Mouse (Mus musculus): ENCODE results near the gene Itga3.
A peak's percentile ranks its signal among the peaks of the same experiment; 100 is the strongest.

Gene Itga3

DNA sequence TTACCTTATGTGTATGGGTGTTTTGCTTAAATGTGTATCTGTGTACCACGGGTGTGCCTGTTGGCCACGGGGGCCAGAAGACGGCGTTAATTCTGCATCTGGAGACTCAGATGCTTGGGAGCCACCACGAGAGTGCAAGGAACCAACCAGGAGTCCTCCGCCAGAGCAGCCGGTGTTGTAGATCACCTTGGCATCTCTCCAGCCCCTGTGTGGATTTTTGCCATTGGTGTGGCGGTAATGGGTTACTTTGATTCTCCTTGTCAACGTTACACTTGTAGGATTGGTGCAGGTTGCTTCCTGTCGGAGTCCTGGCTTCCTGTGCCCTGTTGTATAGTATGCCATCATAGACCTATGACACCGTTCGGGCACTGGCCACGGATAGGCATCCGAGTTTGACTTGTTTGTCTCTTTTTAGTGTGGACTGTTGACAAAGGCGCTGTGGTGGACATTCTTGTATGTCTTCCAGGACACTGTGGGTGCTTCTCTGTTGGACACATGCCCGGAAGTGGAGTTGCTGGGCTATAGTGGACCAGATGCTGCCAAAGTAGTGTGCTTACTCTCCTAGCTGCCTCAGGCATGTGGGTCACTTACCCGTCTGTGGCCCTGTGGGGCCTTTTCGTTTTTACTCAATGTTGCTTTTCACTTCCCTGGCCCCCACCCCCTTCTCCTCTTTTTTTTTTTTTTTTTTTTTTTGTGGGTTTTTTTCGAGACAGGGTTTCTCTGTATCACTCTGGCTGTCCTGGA, 25.7 kb upstream of the Itga3 start:
- H3K27me3 ChIP-seq (ENCODE audit: control insufficient read depth, insufficient read depth, low read length, poor library complexity, severe bottlenecking) = no peaks in the 10 kb centered on the region; the same call in 1 of the 2 replicates
- no peak for DNase-seq (ENCODE audit: low read depth, low spot score)
- H3K36me3 ChIP-seq (ENCODE audit: control insufficient read depth, insufficient read depth, low read length, poor library complexity, severe bottlenecking) = no peaks in the 10 kb centered on the region

DNA sequence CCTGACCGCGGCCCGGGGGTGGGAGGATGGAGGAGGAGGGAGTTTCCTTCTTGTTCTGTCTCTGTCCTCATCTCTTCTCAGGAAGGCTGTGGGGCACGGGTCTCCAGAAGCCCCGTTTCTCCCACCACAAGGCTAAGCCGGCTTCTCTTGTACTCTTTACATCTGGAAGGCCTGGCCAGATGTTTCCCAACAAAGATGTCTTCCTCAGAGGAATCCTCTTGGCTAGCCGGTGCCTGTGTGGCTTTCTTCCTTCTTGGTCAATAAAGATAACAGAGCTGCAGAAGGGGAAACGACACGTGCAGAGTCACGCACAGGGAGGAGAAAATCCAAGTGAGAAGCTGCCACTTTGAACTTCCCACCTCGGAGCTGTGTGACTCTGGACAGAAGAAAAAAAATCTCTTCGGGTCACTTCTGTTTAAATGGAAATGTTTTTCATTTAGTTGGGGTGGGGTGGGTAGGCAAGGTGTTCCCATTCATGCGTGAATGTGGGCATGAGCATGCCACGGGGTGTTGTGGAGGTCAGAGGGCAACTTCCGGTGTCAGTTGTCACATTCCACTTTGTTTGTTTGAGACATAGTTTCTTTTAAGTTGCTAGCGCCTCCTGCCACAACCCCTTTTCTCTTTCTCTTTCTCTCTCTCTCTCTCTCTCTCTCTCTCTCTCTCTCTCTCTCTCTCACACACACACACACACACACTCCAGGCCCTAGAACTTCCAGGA, 24.6 kb upstream of the Itga3 start:
- no peaks in the 10 kb centered on the region; the same call in 1 of the 2 replicates for H3K27me3 ChIP-seq (ENCODE audit: control insufficient read depth, insufficient read depth, low read length, poor library complexity, severe bottlenecking)
- no peaks in the 10 kb centered on the region for H3K36me3 ChIP-seq (ENCODE audit: control insufficient read depth, insufficient read depth, low read length, poor library complexity, severe bottlenecking)
- DNase-seq (ENCODE audit: low read depth, low spot score) = peak; percentile 28

GRCm38 (mm10) chr11:95100393-95100792, 23.8 kb upstream of the Itga3 start:
- Histone ChIP-seq H3K36me3 (ENCODE audit: control insufficient read depth, insufficient read depth, low read length, poor library complexity, severe bottlenecking) (no peaks in the 10 kb centered on the region), H3K27me3 (ENCODE audit: control insufficient read depth, insufficient read depth, low read length, poor library complexity, severe bottlenecking) (no peaks in the 10 kb centered on the region; the same call in 1 of the 2 replicates)
- no peak for DNase-seq (ENCODE audit: low read depth, low spot score)

- Histone ChIP-seq H3K27me3 (ENCODE audit: control insufficient read depth, insufficient read depth, low read length, poor library complexity, severe bottlenecking) (no peaks in the 10 kb centered on the region), H3K36me3 (ENCODE audit: control insufficient read depth, insufficient read depth, low read length, poor library complexity, severe bottlenecking) (no peaks in the 10 kb centered on the region)
- DNase-seq (ENCODE audit: low read depth, low spot score) = no peak
Observed at GRCm38 (mm10) chr11:95098346-95099095, 21.9 kb upstream of the Itga3 start.

- no peak for DNase-seq (ENCODE audit: low read depth, low spot score)
- Histone ChIP-seq H3K27me3 (ENCODE audit: control insufficient read depth, insufficient read depth, low read length, poor library complexity, severe bottlenecking) (no peaks in the 10 kb centered on the region), H3K36me3 (ENCODE audit: control insufficient read depth, insufficient read depth, low read length, poor library complexity, severe bottlenecking) (no peaks in the 10 kb centered on the region)
Observed at GRCm38 (mm10) chr11:95097889-95098288, 21.3 kb upstream of the Itga3 start.

DNA sequence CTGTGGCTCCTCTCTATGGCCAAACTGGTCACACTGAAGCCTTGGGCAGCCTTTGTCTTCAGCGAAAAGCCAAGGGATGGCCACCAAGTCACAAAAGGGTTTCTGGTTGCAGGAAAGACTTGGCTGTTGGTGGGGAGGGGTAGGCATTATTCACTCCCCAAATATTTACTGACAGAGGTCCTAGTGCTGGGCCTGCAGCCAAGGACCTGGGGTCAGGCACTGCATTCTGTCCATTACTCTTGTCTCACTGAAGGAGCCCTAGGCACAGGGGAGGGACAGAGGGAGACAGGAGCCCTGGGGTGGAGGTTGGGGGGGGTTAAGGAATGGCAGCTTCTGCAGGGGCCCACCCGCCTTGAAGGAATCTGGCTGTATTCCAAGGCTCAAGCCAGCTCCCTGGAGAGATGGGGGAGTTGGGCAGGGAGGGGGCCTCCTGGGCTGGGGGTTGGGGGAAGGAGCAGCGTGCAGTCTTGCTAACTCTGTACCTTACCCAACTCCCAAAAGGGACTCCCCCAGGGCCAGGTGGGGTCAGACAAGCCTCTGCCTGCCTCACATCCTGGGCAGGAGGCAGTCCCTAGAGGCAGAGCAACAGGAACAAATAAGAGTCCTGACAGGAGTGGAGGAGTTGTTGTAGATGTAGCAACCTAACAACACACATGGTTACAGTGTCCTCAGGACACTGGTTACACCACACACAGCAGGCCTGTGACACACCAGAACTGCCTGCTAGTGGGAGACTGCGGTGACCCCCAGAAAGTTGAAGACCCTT, 20.2 kb upstream of the Itga3 start:
- Histone ChIP-seq H3K27me3 (ENCODE audit: control insufficient read depth, insufficient read depth, low read length, poor library complexity, severe bottlenecking) (no peaks in the 10 kb centered on the region), H3K36me3 (ENCODE audit: control insufficient read depth, insufficient read depth, low read length, poor library complexity, severe bottlenecking) (no peaks in the 10 kb centered on the region)
- DNase-seq (ENCODE audit: low read depth, low spot score) = no peak

GRCm38 (mm10) chr11:95095596-95095995, 19.0 kb upstream of the Itga3 start:
- Histone ChIP-seq H3K36me3 (ENCODE audit: control insufficient read depth, insufficient read depth, low read length, poor library complexity, severe bottlenecking) (no peaks in the 10 kb centered on the region), H3K27me3 (ENCODE audit: control insufficient read depth, insufficient read depth, low read length, poor library complexity, severe bottlenecking) (no peaks in the 10 kb centered on the region)
- DNase-seq (ENCODE audit: low read depth, low spot score) = no peak

DNA sequence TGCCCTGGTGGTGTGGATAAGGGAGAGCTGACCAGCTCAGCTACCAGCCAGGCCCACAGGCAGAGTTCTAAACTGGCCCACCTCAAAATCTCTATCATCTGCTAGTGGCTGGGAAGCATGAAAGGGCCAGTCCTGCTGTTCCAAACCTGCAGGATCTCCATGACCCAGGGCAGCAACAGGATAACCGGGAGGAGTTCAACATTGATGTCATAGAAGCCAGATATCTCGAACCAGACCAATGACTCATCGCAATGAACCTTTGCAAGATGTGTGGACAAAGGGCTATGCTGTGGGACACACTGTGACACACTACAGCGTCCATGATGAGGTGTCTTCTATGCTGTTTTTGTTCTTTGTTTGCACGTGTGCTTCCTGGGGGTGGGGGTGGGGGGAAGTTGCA, 16.5 kb upstream of the Itga3 start:
- DNase-seq (ENCODE audit: low read depth, low spot score) = no peak
- H3K36me3 ChIP-seq (ENCODE audit: control insufficient read depth, insufficient read depth, low read length, poor library complexity, severe bottlenecking) = no peaks in the 10 kb centered on the region

GRCm38 (mm10) chr11:95088857-95089779, 12.5 kb upstream of the Itga3 start:
- Histone ChIP-seq H3K27me3 (ENCODE audit: control insufficient read depth, insufficient read depth, low read length, poor library complexity, severe bottlenecking) (no peaks in the 10 kb centered on the region), H3K36me3 (ENCODE audit: control insufficient read depth, insufficient read depth, low read length, poor library complexity, severe bottlenecking) (no peaks in the 10 kb centered on the region)
- DNase-seq (ENCODE audit: low read depth, low spot score) = no peak

More for the DNA sequence above, 16.5 kb upstream of the Itga3 start:
- H3K27me3 ChIP-seq (ENCODE audit: control insufficient read depth, insufficient read depth, low read length, poor library complexity, severe bottlenecking) = no peaks in the 10 kb centered on the region

- DNase-seq (ENCODE audit: low read depth, low spot score) = no peak
- H3K36me3 ChIP-seq (ENCODE audit: control insufficient read depth, insufficient read depth, low read length, poor library complexity, severe bottlenecking) = no peaks in the 10 kb centered on the region
- H3K27me3 ChIP-seq (ENCODE audit: control insufficient read depth, insufficient read depth, low read length, poor library complexity, severe bottlenecking) = no peaks in the 10 kb centered on the region
Observed at GRCm38 (mm10) chr11:95088286-95088685, 11.7 kb upstream of the Itga3 start.

DNA sequence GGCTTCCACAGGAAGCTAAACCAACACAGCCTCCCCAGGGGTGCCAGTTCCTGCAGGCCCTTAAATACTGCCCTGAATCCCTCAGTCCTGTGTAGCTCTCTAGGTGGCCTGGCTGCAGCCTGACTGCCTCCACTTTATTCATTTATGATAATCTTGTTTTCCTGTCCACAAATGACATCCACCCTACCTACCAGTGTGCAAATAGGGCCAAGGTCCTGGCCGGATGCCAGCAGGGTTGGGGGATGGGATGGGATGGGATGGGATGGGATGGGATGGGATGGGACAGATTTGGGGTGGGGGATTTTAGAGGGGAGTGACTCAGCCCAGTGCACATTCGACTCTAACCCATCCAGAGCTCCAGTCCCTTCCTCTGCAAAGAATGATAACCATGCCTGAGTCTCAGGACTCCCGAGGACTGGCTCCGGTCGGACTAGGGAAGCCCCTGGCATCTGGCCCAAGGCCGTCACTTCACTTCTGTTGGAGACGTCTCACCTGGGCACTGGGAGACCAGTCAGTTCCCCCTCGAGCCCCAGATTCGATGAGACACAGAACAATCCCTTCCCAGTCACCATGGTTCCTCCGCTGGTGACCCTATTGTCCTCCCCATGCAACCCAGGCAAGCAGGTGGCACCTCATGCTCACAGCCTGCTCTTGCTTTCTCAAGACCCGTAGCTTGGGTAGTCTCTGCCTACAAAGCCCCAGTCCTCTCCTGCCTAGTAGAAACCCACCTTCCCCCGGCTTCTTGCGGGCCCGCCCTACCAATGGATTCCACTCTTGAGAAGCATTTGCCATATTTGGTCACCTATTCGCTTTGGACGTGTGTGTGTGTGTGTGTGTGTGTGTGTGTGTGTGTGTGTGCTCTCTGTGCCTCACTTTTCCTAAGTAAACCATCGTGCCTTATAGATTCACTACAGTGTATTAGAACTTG, 11.0 kb upstream of the Itga3 start:
- Histone ChIP-seq H3K27me3 (ENCODE audit: control insufficient read depth, insufficient read depth, low read length, poor library complexity, severe bottlenecking) (no peaks in the 10 kb centered on the region), H3K36me3 (ENCODE audit: control insufficient read depth, insufficient read depth, low read length, poor library complexity, severe bottlenecking) (no peaks in the 10 kb centered on the region)
- DNase-seq (ENCODE audit: low read depth, low spot score) = no peak

GRCm38 (mm10) chr11:95086229-95086628, 9.6 kb upstream of the Itga3 start:
- H3K27me3 ChIP-seq (ENCODE audit: control insufficient read depth, insufficient read depth, low read length, poor library complexity, severe bottlenecking) = no peaks in the 10 kb centered on the region
- no peak for DNase-seq (ENCODE audit: low read depth, low spot score)
- no peaks in the 10 kb centered on the region for H3K36me3 ChIP-seq (ENCODE audit: control insufficient read depth, insufficient read depth, low read length, poor library complexity, severe bottlenecking)

DNA sequence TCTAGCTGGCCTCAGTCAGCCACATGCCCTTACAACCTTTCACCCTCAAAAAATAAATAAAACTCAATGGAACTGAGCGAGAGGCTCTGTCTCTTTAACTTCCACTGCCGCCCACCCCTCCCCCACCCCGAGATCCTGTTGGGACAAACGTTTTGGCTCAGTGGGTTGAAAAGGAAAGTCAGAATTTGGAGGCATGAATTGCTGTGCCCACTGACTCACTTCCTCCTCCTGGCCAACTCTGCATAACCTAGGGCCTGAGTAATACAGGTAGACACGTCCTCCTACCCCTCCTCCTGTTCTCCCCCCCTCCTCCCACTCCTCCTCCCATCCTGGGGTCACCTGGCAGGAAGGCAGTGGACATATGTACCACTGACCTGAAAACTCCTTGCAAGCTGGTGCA, 9.1 kb upstream of the Itga3 start:
- Histone ChIP-seq H3K36me3 (ENCODE audit: control insufficient read depth, insufficient read depth, low read length, poor library complexity, severe bottlenecking) (no peaks in the 10 kb centered on the region), H3K27me3 (ENCODE audit: control insufficient read depth, insufficient read depth, low read length, poor library complexity, severe bottlenecking) (no peaks in the 10 kb centered on the region)
- no peak for DNase-seq (ENCODE audit: low read depth, low spot score)

All from splenic B cell, adult 2 months (primary cell).